Mouse (Mus musculus) olfactory bulb, adult 2 months (tissue): Measurements from ENCODE around the gene Prkcb.

Experiments used
- CTCF ChIP-seq: fragments of 200-500 bp; IDR thresholded peaks from 2 replicates; pipeline ENCODE4 v1.5.1; 2012; ENCODE audit warnings: low read depth, mild to moderate bottlenecking, low read length, moderate library complexity; ENCODE audit not compliant: insufficient read depth
- POLR2A ChIP-seq: fragments of 200-500 bp; IDR thresholded peaks from 2 replicates; pipeline ENCODE4 v1.6.1; 2012; ENCODE audit warnings: mild to moderate bottlenecking, low read depth, low read length, moderate library complexity; ENCODE audit not compliant: insufficient read depth

GRCm38 (mm10) chr7:122575056-122575455 lies 286.5 kb downstream of the Prkcb start:
- TF ChIP-seq POLR2A (no peak), CTCF (no peak)
